Mouse (Mus musculus) erythroid progenitor cell, adult 5-6 weeks (primary cell): ENCODE results near the gene Rtn4rl2. TPM values are rescaled to one million over a fixed set of nuclear protein-coding genes. Genes with fewer than 3 reads are reported as not detected.

Source experiments
- total RNA-seq, 2 experiments: library from RNA; stranded (forward) in 1 of 2; stranded (reverse) in 1 of 2; fragments of 150-400 nt in 1 of 2; fragments of 186-747, 209-891 nt in 1 of 2; gene quantifications; 2 replicates each; pipeline versions ENCODE4 v1.2.3 to v1.2.4; 2015 to 2017; ENCODE audit warnings: low replicate concordance in 2 of 2

Rtn4rl2 gene
- total RNA-seq, 2 experiments from 2014 or later: not detected

Other genes with a start within 250 kb of the Rtn4rl2 start
- gene Ctnnd1, start 235.9 kb downstream of the Rtn4rl2 start, total RNA-seq (2015; ENCODE audit: low replicate concordance): 11.2 and 15.1 TPM in 2 replicates
- gene Ctnnd1, start 235.9 kb downstream of the Rtn4rl2 start, total RNA-seq (2017; ENCODE audit: low replicate concordance): 7.0 and 18.7 TPM in 2 replicates
- not detected in 2 replicates for gene Btbd18, start 227.6 kb downstream of the Rtn4rl2 start, total RNA-seq (2015; ENCODE audit: low replicate concordance)
- not detected in 2 replicates for gene Btbd18, start 227.6 kb downstream of the Rtn4rl2 start, total RNA-seq (2017; ENCODE audit: low replicate concordance)
- 59.8 and 66.2 TPM in 2 replicates for gene Selenoh, start 215.9 kb downstream of the Rtn4rl2 start, total RNA-seq (2015; ENCODE audit: low replicate concordance)
- gene Selenoh, start 215.9 kb downstream of the Rtn4rl2 start, total RNA-seq (2017; ENCODE audit: low replicate concordance): 21.6 and 28.2 TPM in 2 replicates
- gene Gm28635, start 208.7 kb downstream of the Rtn4rl2 start, total RNA-seq (2015; ENCODE audit: low replicate concordance): not detected in 2 replicates
- 1.1 TPM in 1 of 2 replicates, not detected in the other for gene Gm28635, start 208.7 kb downstream of the Rtn4rl2 start, total RNA-seq (2017; ENCODE audit: low replicate concordance)
- gene Med19, start 208.3 kb downstream of the Rtn4rl2 start, total RNA-seq (2015; ENCODE audit: low replicate concordance): 29.3 and 36.0 TPM in 2 replicates
- 42.9 and 47.5 TPM in 2 replicates for gene Med19, start 208.3 kb downstream of the Rtn4rl2 start, total RNA-seq (2017; ENCODE audit: low replicate concordance)
- gene Tmx2, start 207.6 kb downstream of the Rtn4rl2 start, total RNA-seq (2015; ENCODE audit: low replicate concordance): 52.4 and 74.6 TPM in 2 replicates
- 42.6 and 43.2 TPM in 2 replicates for gene Tmx2, start 207.6 kb downstream of the Rtn4rl2 start, total RNA-seq (2017; ENCODE audit: low replicate concordance)
- gene Zdhhc5, start 171.5 kb downstream of the Rtn4rl2 start, total RNA-seq (2015; ENCODE audit: low replicate concordance): 67.0 and 77.5 TPM in 2 replicates
- 83.7 and 85.0 TPM in 2 replicates for gene Zdhhc5, start 171.5 kb downstream of the Rtn4rl2 start, total RNA-seq (2017; ENCODE audit: low replicate concordance)
- gene Clp1, start 159.4 kb downstream of the Rtn4rl2 start, total RNA-seq (2015; ENCODE audit: low replicate concordance): 67.4 and 70.0 TPM in 2 replicates
- 26.2 and 54.4 TPM in 2 replicates for gene Clp1, start 159.4 kb downstream of the Rtn4rl2 start, total RNA-seq (2017; ENCODE audit: low replicate concordance)
- gene Ypel4, start 152.7 kb downstream of the Rtn4rl2 start, total RNA-seq (2015; ENCODE audit: low replicate concordance): 377 and 399 TPM in 2 replicates
- 327 and 382 TPM in 2 replicates for gene Ypel4, start 152.7 kb downstream of the Rtn4rl2 start, total RNA-seq (2017; ENCODE audit: low replicate concordance)
- gene Gm19426, start 143.1 kb downstream of the Rtn4rl2 start, total RNA-seq (2015; ENCODE audit: low replicate concordance): not detected in 2 replicates
- not detected in 2 replicates for gene Gm19426, start 143.1 kb downstream of the Rtn4rl2 start, total RNA-seq (2017; ENCODE audit: low replicate concordance)
- gene Serping1, start 111.3 kb downstream of the Rtn4rl2 start, total RNA-seq (2015; ENCODE audit: low replicate concordance): 0.72 and 12.6 TPM in 2 replicates
- 1.8 and 3.8 TPM in 2 replicates for gene Serping1, start 111.3 kb downstream of the Rtn4rl2 start, total RNA-seq (2017; ENCODE audit: low replicate concordance)
- 424 and 462 TPM in 2 replicates for gene Ube2l6, start 87.9 kb downstream of the Rtn4rl2 start, total RNA-seq (2015; ENCODE audit: low replicate concordance)
- gene Ube2l6, start 87.9 kb downstream of the Rtn4rl2 start, total RNA-seq (2017; ENCODE audit: low replicate concordance): 282 and 312 TPM in 2 replicates
- not detected in 2 replicates for gene Smtnl1, start 64.1 kb downstream of the Rtn4rl2 start, total RNA-seq (2015; ENCODE audit: low replicate concordance)
- not detected in 2 replicates for gene Smtnl1, start 64.1 kb downstream of the Rtn4rl2 start, total RNA-seq (2017; ENCODE audit: low replicate concordance)
- gene Timm10, start 59.7 kb downstream of the Rtn4rl2 start, total RNA-seq (2015; ENCODE audit: low replicate concordance): 16.8 and 17.3 TPM in 2 replicates
- 6.5 TPM in 1 of 2 replicates, not detected in the other for gene Timm10, start 59.7 kb downstream of the Rtn4rl2 start, total RNA-seq (2017; ENCODE audit: low replicate concordance)
- 716 and 794 TPM in 2 replicates for gene Slc43a1, start 47.9 kb downstream of the Rtn4rl2 start, total RNA-seq (2015; ENCODE audit: low replicate concordance)
- 395 and 487 TPM in 2 replicates for gene Slc43a1, start 47.9 kb downstream of the Rtn4rl2 start, total RNA-seq (2017; ENCODE audit: low replicate concordance)
- 480 and 538 TPM in 2 replicates for gene Slc43a3, start 49.9 kb upstream of the Rtn4rl2 start, total RNA-seq (2015; ENCODE audit: low replicate concordance)
- 432 and 465 TPM in 2 replicates for gene Slc43a3, start 49.9 kb upstream of the Rtn4rl2 start, total RNA-seq (2017; ENCODE audit: low replicate concordance)
- gene Prg2, start 93.8 kb upstream of the Rtn4rl2 start, total RNA-seq (2015; ENCODE audit: low replicate concordance): 91.5 and 93.5 TPM in 2 replicates
- gene Prg2, start 93.8 kb upstream of the Rtn4rl2 start, total RNA-seq (2017; ENCODE audit: low replicate concordance): 123 and 136 TPM in 2 replicates
- 3.4 and 10.1 TPM in 2 replicates for gene Prg3, start 101.5 kb upstream of the Rtn4rl2 start, total RNA-seq (2015; ENCODE audit: low replicate concordance)
- 8.2 and 32.4 TPM in 2 replicates for gene Prg3, start 101.5 kb upstream of the Rtn4rl2 start, total RNA-seq (2017; ENCODE audit: low replicate concordance)
- gene Ssrp1, start 150.5 kb upstream of the Rtn4rl2 start, total RNA-seq (2015; ENCODE audit: low replicate concordance): 112 TPM in 2 replicates
- 221 and 237 TPM in 2 replicates for gene Ssrp1, start 150.5 kb upstream of the Rtn4rl2 start, total RNA-seq (2017; ENCODE audit: low replicate concordance)
- gene P2rx3, start 150.8 kb upstream of the Rtn4rl2 start, total RNA-seq (2015; ENCODE audit: low replicate concordance): 1.1 and 1.3 TPM in 2 replicates
- gene P2rx3, start 150.8 kb upstream of the Rtn4rl2 start, total RNA-seq (2017; ENCODE audit: low replicate concordance): not detected in 2 replicates
- gene Tnks1bp1, start 161.3 kb upstream of the Rtn4rl2 start, total RNA-seq (2015; ENCODE audit: low replicate concordance): 1.1 TPM in 1 of 2 replicates, not detected in the other
- 0.23 and 2.6 TPM in 2 replicates for gene Tnks1bp1, start 161.3 kb upstream of the Rtn4rl2 start, total RNA-seq (2017; ENCODE audit: low replicate concordance)
- 1.3 TPM in 1 of 2 replicates, not detected in the other for gene Aplnr, start 249.5 kb upstream of the Rtn4rl2 start, total RNA-seq (2015; ENCODE audit: low replicate concordance)
- gene Aplnr, start 249.5 kb upstream of the Rtn4rl2 start, total RNA-seq (2017; ENCODE audit: low replicate concordance): not detected in 2 replicates